Mouse (Mus musculus): ENCODE results near the gene Sparc. TPM values are rescaled to one million over a fixed set of nuclear protein-coding genes. Genes with fewer than 3 reads are reported as not detected.

The Sparc gene
- total RNA-seq, 2 experiments from 2014 or later, result not detected

DNA sequence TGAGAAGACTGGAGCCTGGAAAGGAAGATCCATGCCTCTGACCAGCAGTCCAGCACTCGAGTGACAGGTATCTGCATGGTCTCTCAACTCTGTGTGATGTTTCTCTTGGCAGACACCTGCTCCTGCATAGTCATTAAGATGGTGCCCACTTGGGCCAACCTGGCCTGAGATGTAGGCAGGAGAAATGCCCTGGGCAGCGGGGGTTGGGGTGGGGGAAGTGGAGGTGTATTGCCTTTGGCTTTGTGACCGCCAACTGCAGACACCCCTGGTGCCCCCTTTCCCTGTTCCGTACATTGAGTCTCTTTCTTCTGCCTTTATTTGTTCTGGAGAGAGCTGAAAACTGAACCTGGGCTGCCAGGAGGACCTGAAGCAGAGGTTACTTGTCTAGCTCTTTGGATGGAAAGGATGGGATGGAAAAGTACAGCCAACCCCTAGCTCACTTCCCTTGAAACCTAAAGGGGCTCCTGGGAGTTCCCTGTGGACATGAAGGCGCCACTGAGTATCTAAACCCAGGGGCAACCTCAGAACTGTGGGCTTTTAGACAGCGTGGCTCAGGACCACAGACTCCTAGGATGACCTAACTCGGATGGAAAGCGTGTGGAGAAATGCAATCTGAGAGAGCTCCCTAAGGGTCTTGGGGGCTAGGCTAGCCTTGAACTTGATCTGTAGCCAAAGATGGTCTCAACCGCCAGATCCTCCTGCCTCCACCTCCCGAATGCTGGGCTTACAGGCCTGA, 10.1 kb downstream of the Sparc start:
- no peak for ATAC-seq (replicated peaks; ENCODE audit: low FRiP score, low TSS enrichment, poor library complexity, severe bottlenecking)

- no peak for ATAC-seq (replicated peaks; ENCODE audit: low FRiP score, low TSS enrichment, poor library complexity, severe bottlenecking)
These were observed 10.9 kb downstream of the Sparc start for GRCm38 (mm10) chr11:55412034-55412433.

GRCm38 (mm10) chr11:55410502-55410901, 12.5 kb downstream of the Sparc start:
- ATAC-seq (replicated peaks; ENCODE audit: low FRiP score, low TSS enrichment, poor library complexity, severe bottlenecking), result no peak

DNA sequence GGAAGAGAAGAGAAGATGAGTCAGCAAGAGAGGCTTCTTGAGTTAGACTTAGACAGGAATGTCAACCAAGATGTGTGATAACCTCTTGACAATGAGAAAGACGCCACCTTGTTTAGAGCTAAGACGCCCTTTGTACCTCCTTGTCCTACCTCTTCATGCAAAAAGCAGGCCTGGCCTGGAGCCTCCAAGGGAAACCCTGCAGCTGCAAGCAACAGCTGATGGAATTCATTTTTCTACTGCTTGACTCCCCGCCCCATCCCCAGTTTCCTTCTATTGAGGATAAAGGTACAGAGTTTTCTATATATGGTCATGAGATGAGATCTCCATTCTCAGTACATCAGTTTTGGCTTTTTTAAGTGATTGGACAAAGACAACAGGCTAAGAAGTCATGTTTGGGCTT, 13.0 kb downstream of the Sparc start:
- ATAC-seq (replicated peaks; ENCODE audit: low FRiP score, low TSS enrichment, poor library complexity, severe bottlenecking), result no peak

DNA sequence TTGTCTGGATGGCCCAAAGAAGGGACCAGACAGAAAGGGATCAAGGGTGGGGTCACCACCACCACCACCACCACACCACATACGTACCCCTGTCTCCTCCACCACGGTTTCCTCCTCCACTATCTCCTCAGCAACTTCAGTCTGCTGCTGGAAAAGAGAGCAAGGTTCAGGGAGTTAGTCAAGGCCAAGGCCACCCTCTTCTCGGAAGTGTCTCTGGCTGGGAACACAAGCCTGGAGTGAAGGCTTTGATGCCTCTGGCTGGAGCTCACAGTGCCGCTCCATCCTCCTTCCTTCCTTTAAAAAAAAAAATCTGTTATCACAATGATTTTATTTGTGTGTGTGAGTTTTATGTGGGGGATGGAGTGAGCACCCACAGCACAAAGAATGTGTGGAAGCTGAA, 15.8 kb downstream of the Sparc start:
- ATAC-seq (replicated peaks; ENCODE audit: low FRiP score, low TSS enrichment, poor library complexity, severe bottlenecking), result no peak

GRCm38 (mm10) chr11:55405601-55406469, 17.1 kb downstream of the Sparc start:
- no peak for ATAC-seq (replicated peaks; ENCODE audit: low FRiP score, low TSS enrichment, poor library complexity, severe bottlenecking)

GRCm38 (mm10) chr11:55404659-55405457, 18.1 kb downstream of the Sparc start:
- ATAC-seq (replicated peaks; ENCODE audit: low FRiP score, low TSS enrichment, poor library complexity, severe bottlenecking), result no peak

DNA sequence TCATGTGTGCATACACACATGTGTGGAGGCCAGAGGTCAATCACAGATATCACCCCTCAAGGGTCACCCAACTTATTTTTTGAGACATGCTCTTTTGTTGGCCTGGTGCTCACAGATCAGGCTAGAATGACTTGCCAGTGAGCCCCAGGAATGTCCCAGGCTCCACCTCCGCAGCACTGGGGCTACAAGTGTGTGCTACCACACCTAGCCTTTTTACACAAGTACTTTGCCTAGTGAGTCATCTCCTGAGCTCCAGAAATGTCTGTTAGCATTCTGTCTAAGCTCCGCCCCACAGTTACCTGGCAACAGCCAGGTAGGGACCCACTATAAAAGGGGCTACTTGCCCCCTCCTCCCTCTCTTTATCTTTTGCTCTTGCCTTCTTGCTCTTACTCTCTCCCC, 22.1 kb downstream of the Sparc start:
- ATAC-seq (replicated peaks; ENCODE audit: low FRiP score, low TSS enrichment, poor library complexity, severe bottlenecking), result no peak

GRCm38 (mm10) chr11:55398371-55398770, 24.6 kb downstream of the Sparc start:
- ATAC-seq (replicated peaks; ENCODE audit: low FRiP score, low TSS enrichment, poor library complexity, severe bottlenecking), result no peak

DNA sequence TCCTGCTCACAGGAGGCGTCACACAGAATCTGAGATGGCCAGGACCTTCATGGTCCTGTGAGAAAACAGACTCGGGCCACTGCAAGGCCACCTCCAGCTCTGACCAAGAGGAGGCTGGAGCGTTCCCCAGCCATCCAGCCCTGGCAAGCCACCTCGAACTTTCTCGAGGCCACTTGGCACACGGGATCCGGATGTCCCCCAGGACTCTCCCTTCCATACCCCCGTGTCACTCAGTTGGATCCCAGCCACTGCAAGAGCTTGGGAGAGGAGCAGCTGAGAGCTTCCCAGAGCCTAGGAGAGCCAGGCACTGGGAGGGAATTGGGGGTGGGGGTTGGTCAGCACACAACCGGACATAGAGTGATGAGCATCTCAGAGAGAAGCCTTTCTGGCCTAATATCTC, 25.5 kb downstream of the Sparc start:
- no peak for ATAC-seq (replicated peaks; ENCODE audit: low FRiP score, low TSS enrichment, poor library complexity, severe bottlenecking)

DNA sequence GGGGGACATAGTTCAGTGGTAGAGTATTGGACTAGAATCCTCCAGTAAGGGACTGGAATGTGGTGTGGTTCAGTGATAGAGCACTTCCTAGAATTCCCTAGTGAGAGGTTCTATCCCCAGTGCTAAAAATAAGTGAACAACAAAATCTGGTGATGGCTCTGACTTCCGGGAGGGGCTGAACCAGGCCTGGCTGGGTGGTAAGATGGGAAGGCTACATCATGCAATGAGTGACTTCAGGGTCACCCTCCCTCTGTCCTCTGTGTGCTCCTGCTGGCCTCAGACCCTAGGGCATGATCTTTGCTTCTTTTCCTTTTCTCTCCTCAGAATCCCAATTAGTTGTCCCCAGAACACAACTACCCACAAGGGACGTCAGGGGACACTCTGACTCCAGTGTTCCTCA, 25.9 kb downstream of the Sparc start:
- ATAC-seq (replicated peaks; ENCODE audit: low FRiP score, low TSS enrichment, poor library complexity, severe bottlenecking), result no peak

GRCm38 (mm10) chr11:55395073-55395642, 27.8 kb downstream of the Sparc start:
- ATAC-seq (replicated peaks; ENCODE audit: low FRiP score, low TSS enrichment, poor library complexity, severe bottlenecking), result no peak

DNA sequence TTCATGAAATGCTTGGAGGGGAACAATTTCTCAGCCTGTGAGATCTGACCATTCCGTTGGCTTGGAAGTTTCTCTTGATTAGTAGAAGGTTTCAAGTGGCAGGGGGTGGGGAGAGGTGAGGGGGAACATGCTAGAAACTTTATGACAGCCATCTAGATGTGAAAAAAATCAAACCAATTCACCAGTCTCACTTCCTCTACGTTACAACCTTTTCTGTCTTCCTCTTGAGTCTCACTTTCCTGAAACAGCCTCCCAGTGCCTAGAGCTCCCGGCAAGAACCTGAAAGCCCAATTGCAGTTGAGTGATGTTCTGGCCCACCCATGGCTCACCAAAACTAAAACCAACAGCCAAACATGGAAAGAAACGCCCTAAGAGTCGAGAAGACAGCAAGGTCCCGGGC, 28.4 kb downstream of the Sparc start:
- no peak for ATAC-seq (replicated peaks; ENCODE audit: low FRiP score, low TSS enrichment, poor library complexity, severe bottlenecking)

- no peak for ATAC-seq (replicated peaks; ENCODE audit: low FRiP score, low TSS enrichment, poor library complexity, severe bottlenecking)
These were observed 30.5 kb downstream of the Sparc start for GRCm38 (mm10) chr11:55392474-55392873.

DNA sequence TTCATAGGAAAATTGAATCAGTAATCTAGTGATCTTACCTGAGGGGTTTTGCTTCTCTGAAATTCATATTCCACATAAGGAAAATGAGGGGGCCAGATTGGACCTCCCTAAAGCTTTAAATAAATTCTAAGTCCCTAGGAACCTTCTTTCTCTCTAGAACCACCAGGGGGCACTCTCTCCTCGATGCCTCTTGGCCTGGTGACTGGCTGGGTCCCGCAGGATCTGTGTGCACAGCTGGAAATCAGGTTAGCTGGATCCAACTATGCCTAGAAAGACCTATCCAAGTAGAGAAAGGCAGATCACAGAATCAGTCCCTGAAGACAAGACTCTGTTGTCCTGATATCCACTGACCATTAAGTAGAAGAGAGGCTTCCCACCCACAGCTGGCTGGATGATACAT, 33.2 kb downstream of the Sparc start:
- ATAC-seq (replicated peaks; ENCODE audit: low FRiP score, low TSS enrichment, poor library complexity, severe bottlenecking), result no peak

DNA sequence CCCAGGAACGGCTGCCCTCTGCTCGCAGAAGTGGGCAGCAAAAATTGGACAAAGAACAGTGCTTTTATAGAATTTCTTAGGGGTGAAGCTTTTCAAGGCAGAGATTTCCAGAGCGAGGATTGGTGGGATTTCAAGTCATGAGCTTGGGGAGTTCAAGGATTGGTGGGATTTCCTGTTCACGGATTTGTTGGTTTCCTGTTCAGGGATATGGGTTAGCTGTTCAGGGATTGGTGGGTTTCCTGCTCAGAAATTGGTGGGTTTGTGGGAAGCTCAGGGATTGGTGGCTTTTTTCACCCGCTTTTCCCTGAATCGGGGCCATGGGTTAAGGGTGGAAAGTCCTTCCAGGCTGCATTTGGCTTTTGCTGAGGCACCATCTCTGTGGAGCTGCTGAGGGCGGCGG, 35.4 kb downstream of the Sparc start:
- ATAC-seq (replicated peaks; ENCODE audit: low FRiP score, low TSS enrichment, poor library complexity, severe bottlenecking), result no peak

- peak; percentile 92 for ATAC-seq (replicated peaks; ENCODE audit: low FRiP score, low TSS enrichment, poor library complexity, severe bottlenecking)
These were observed 36.4 kb downstream of the Sparc start for GRCm38 (mm10) chr11:55386424-55387063.

- ATAC-seq (replicated peaks; ENCODE audit: low FRiP score, low TSS enrichment, poor library complexity, severe bottlenecking), result no peak
These were observed 39.4 kb downstream of the Sparc start for GRCm38 (mm10) chr11:55383463-55384045.

DNA sequence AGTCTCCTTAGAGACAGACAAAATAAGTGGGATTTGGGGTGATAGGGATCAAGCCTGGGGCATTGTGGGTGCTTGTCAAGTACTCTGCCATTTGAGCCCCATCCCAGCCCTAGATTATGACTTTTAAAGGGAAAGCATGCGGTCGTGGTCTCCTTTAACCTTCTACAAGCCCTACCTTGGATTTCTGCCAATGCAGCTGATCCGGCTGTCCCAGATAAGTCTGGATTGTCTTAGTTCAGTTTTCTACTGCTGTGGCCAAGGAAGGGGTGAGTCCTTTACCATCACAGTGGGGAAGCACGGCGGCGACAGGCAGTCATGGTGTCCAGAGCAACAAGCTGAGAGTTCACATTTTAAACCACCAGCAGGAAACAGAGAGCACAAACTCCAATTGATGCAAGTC, 42.1 kb downstream of the Sparc start:
- ATAC-seq (replicated peaks; ENCODE audit: low FRiP score, low TSS enrichment, poor library complexity, severe bottlenecking), result peak; percentile 60; the same call in 1 of the 2 replicates
